Mouse (Mus musculus): ENCODE data around the gene Tmcc3. TPM values are rescaled to one million over a fixed set of nuclear protein-coding genes. Genes with fewer than 3 reads are reported as not detected.

The Tmcc3 gene
- polyA plus RNA-seq, 1 experiment from 2014 or later: 8.0 TPM

DNA sequence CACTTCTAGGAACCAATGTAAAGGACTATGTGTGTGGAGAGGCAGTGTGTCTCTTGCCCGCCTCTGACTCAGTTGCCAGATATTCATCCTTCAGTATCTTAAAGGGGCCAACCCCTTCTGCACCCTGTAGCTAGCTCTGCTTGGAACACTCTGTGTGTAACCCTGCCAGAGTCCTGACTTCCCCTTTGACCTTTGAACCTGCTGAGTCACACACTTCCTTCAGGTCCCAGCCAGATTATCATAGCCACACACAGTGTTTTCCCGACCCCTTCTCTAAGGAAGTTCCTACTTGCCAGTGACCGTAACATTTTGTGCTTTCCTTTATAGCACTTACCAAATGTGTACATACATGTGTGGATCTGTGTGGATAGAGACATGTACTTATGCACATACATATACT lies 93.7 kb downstream of the Tmcc3 start:
- H3K27me3 ChIP-seq: 0 out of 2 replicates have a peak, but pooled peaks cover 7% of the 10 kb centered on the region
- H3K27ac ChIP-seq: no peak overlapping the region
- 48% methylated on average over 3 of the region's 3 CpGs for WGBS
- no peak overlapping the region for H3K4me2 ChIP-seq
- ATAC-seq (replicated peaks; ENCODE audit: insufficient number of reproducible peaks, insufficient read depth, low FRiP score, low read depth): no peak
- no peaks in the 10 kb centered on the region for H3K9me3 ChIP-seq (replicated peaks)
- H3K36me3 ChIP-seq: no peaks in the 10 kb centered on the region
- peaks cover 6% of the 10 kb centered on the region; the same call in 1 of the 2 replicates for H3K4me1 ChIP-seq (replicated peaks)
- no peak overlapping the region for H3K4me3 ChIP-seq
- no peak overlapping the region for H3K9ac ChIP-seq

DNA sequence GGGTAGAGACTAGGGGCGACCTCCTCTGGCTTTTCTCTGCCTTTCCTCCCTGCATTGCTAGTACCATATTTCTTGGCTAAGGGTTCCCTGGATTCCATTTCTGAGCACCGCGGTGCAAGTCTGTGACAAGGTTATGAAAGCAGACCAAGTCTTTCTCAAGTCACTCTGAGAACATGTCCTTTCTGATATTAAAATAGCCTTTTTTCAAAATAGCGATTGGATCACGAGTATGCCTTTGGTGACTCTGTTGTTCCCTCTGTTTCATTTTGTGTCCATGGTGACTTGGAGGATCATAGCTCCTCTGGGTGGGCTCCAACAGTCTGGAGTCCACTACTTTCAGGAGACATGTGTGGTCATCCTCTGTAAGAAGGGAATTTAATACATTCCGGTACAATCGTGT lies 95.1 kb downstream of the Tmcc3 start:
- H3K36me3 ChIP-seq: no peaks in the 10 kb centered on the region
- H3K9me3 ChIP-seq (replicated peaks): no peaks in the 10 kb centered on the region
- whole genome bisulfite sequencing: 79% methylated on average over 7 of the region's 7 CpGs
- H3K27me3 ChIP-seq: 0 out of 2 replicates have a peak, but pooled peaks cover 7% of the 10 kb centered on the region
- no peak overlapping the region for H3K4me2 ChIP-seq
- H3K4me3 ChIP-seq: no peak overlapping the region
- H3K4me1 ChIP-seq (replicated peaks): peaks cover 9% of the 10 kb centered on the region; the same call in 1 of the 2 replicates
- no peak overlapping the region for H3K9ac ChIP-seq
- no peak overlapping the region for H3K27ac ChIP-seq
- ATAC-seq (replicated peaks; ENCODE audit: insufficient number of reproducible peaks, insufficient read depth, low FRiP score, low read depth): no peak

DNA sequence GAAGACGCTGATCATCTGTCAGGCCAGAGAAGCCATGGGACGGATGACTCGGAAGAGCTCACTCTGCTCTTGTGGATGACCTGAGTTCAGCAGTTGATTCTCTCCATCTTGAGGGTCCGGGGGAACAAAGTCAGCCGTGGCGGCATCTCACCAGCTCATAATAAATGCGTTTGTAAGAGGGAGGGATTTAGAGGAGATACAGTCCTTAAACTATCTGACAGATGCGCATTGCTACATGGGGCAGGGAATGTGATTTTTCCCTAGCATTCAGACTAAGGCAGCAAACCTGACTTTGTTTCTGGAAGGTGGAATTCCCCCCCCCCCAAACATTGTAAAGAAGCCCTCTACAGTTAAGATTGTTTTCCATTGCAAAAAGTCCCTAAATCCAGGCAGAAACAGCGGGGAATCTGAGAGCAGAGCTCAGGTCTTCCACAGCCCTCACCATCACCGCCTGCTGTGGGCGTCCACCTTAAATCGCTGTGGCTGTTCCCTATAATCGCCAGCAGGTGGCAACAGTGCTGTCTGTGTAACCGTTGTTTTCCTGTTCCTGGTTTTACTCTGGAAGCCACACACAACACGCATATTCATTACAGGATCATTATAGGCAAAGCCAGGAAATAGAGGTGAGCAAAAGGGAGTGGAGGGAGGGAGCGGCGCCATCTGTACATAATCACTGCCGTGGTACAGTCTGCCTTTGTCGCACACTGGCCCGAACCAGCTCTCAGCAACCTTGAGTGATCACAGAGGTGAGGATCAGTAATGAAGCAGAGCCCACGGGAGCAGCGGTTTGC lies 96.8 kb downstream of the Tmcc3 start:
- 17% methylated on average over 22 of the region's 22 CpGs for WGBS
- 0 out of 2 replicates have a peak, but pooled peaks cover 7% of the 10 kb centered on the region for H3K27me3 ChIP-seq
- peak overlapping the region; percentile 35; the same call in 1 of the 2 replicates for H3K27ac ChIP-seq
- H3K36me3 ChIP-seq: no peaks in the 10 kb centered on the region
- peak; percentile 74 for ATAC-seq (replicated peaks; ENCODE audit: insufficient number of reproducible peaks, insufficient read depth, low FRiP score, low read depth)
- peak overlapping the region; percentile 77 for H3K4me2 ChIP-seq
- H3K4me3 ChIP-seq: peak overlapping the region; percentile 48
- no peaks in the 10 kb centered on the region for H3K9me3 ChIP-seq (replicated peaks)
- H3K9ac ChIP-seq: peak overlapping the region; percentile 55
- peaks cover 11% of the 10 kb centered on the region; the same call in 1 of the 2 replicates for H3K4me1 ChIP-seq (replicated peaks)

DNA sequence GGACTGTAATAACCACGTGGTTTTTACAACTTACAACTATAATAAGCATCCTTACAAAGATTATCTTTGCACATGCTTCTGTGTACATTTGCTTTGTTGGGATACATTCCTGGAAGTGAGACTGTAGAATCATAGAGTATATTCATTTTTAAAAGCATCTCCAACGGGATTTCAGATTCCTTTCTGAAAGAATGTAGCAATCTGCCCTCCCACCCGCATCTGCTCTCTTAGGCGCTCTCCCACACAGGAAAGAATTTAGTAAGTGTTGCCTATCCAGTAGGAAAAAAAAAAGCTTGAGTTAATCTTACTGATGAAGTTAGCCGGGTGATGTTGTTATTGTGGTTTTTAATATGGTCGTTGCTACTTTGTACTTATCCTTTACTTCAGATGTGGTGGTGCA lies 97.9 kb downstream of the Tmcc3 start:
- H3K9me3 ChIP-seq (replicated peaks): no peaks in the 10 kb centered on the region
- peak overlapping the region; percentile 77; the same call in 1 of the 2 replicates for H3K4me2 ChIP-seq
- ATAC-seq (replicated peaks; ENCODE audit: insufficient number of reproducible peaks, insufficient read depth, low FRiP score, low read depth): no peak
- peaks cover 14% of the 10 kb centered on the region; the same call in 1 of the 2 replicates for H3K4me1 ChIP-seq (replicated peaks)
- WGBS: 60% methylated on average over 6 of the region's 6 CpGs
- H3K9ac ChIP-seq: no peak overlapping the region
- no peaks in the 10 kb centered on the region for H3K36me3 ChIP-seq
- 0 out of 2 replicates have a peak, but pooled peaks cover 7% of the 10 kb centered on the region for H3K27me3 ChIP-seq
- H3K27ac ChIP-seq: no peak overlapping the region
- H3K4me3 ChIP-seq: no peak overlapping the region

DNA sequence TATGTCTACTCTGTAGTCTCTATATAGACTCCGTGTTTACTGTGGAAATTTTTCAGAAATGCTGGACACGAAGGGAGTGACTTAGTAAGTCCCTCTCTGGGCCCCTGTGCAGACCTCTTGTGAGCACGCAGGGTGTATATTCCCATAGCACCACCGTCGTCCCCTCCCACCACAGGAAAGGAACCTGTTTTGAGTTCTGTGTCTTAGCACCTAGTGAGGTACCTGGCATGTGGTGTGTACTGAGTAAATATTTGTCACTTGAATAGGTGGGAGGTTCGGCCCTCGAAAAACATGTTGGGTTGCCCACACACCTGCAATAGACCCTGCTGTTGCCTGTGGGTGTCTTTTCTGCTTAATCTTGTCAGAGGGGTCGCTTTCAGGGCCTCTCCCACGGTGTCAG lies 99.8 kb downstream of the Tmcc3 start:
- Histone ChIP-seq H3K4me1 (replicated peaks) (peaks cover 20% of the 10 kb centered on the region; the same call in 1 of the 2 replicates), H3K4me2 (no peak overlapping the region), H3K9ac (no peak overlapping the region), H3K36me3 (no peaks in the 10 kb centered on the region), H3K4me3 (no peak overlapping the region), H3K9me3 (replicated peaks) (no peaks in the 10 kb centered on the region), H3K27me3 (0 out of 2 replicates have a peak, but pooled peaks cover 7% of the 10 kb centered on the region), H3K27ac (no peak overlapping the region)
- 78% methylated on average over 9 of the region's 9 CpGs for WGBS
- ATAC-seq (replicated peaks; ENCODE audit: insufficient number of reproducible peaks, insufficient read depth, low FRiP score, low read depth): no peak

DNA sequence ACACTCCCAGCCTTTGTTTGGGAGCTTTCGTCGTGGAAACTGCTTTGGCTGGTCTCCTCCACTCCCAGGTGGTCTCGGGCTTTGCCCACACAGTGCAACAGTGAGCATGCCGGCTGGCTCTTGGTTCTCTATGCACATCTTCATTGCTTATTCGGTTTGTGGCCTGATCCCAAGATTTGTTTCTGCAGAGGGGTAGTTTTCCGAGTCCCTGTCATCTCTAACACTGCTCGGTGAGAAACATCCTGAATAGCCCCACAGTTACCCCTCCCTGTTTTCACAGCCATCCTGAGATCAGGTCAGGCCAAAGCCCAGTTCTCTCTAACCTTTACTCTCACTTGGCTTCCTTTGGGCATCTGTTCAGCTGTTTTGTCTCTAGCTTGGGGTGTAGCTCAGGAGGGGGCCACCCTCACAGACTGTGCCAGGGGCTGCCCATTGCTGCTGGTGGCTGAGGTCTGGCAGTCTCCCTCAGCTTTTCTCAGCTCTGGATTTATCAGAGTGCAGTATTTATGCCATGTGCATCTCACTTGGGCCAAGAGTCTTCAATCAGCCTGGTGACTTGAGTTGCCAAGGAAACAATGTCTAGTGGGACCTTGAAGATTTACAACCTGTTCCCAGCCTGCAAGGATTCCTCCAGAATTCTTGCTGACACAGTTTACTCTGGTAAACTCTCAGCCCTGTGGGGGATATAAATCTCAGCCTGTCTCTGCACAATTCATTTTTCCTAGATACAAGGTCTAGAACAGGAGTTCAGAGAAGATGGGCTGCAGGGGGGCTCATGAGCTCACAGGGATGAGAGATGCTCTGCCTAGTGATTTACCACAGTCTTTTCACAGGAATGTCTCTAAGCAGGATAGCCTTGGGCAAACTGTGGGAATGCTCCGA lies 102.3 kb downstream of the Tmcc3 start:
- H3K9ac ChIP-seq: no peak overlapping the region
- peaks cover 19% of the 10 kb centered on the region; the same call in 1 of the 2 replicates for H3K4me1 ChIP-seq (replicated peaks)
- no peak overlapping the region for H3K4me2 ChIP-seq
- H3K4me3 ChIP-seq: no peak overlapping the region
- 52% methylated on average over 8 of the region's 8 CpGs for WGBS
- no peak overlapping the region for H3K27ac ChIP-seq
- ATAC-seq (replicated peaks; ENCODE audit: insufficient number of reproducible peaks, insufficient read depth, low FRiP score, low read depth): no peak
- H3K36me3 ChIP-seq: no peaks in the 10 kb centered on the region
- no peaks in the 10 kb centered on the region for H3K9me3 ChIP-seq (replicated peaks)
- no peaks in the 10 kb centered on the region for H3K27me3 ChIP-seq

DNA sequence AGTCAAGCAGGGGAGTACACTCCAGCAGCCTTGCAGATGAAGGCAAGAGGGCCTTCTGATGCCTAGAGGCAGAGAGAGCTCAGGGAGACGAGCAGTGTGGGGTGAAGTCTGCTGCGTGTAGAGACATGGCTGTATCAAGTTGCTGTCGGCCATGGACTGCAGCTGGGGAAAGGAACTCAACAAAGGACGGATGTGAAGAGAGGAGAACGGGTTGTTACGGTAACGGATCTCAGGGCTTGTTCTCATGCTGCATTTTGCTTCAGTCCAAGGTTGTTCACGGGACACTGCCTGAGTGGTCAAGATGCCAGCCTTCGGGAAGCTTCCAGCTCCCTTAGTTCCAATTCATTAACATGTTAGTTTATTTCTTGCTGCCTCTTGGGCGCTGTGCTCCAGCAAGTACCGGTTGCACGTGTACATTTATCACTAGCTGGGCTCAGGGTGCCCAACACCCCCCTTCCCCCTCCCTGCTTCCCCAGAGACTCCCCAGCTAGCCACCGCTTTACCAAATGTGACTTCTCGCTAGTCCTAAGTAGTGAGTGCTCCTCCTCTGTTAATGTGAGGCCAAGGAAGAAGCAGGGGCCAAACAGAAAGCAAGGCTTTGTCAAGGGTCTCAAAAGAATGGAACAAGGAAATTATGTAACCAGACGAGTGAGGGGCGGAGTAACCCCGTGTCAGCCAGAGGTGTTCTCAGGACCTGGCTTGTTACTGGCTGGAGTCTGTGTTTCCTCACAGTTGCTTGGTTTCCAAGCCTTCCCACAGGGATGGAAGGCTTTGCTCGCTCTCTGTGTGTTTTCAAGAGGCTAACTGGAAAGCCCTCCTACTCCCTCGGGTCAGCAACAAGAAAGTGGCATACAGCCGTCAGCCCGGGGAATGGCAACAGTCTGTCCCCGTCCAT lies 104.4 kb downstream of the Tmcc3 start:
- no peak overlapping the region for H3K4me3 ChIP-seq
- H3K4me2 ChIP-seq: peak overlapping the region; percentile 34
- H3K4me1 ChIP-seq (replicated peaks): peaks cover 12% of the 10 kb centered on the region; the same call in 1 of the 2 replicates
- H3K9ac ChIP-seq: no peak overlapping the region
- no peaks in the 10 kb centered on the region for H3K36me3 ChIP-seq
- no peaks in the 10 kb centered on the region for H3K27me3 ChIP-seq
- no peak overlapping the region for H3K27ac ChIP-seq
- 48% methylated on average over 22 of the region's 22 CpGs for WGBS
- ATAC-seq (replicated peaks; ENCODE audit: insufficient number of reproducible peaks, insufficient read depth, low FRiP score, low read depth): no peak
- H3K9me3 ChIP-seq (replicated peaks): no peaks in the 10 kb centered on the region

DNA sequence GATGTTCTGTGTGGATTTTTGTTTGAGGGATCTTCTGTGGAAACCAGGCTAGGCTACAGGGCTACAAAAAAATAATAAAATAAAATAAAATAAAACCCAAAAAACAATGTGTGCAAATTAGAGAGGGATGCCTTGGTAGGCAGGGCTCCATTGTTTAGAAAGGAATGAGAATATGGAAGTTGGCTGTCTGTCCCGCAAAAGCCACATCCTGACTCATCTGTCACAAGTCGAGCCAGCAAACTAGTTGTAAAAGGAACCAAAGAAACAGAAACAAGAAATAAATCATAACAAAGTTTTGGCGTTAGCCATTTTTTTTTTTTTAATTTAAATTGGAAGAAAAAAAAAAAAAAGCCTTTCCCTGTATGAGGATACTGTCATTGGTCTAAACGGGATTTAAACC lies 105.9 kb downstream of the Tmcc3 start:
- WGBS: 67% methylated on average over 4 of the region's 4 CpGs

DNA sequence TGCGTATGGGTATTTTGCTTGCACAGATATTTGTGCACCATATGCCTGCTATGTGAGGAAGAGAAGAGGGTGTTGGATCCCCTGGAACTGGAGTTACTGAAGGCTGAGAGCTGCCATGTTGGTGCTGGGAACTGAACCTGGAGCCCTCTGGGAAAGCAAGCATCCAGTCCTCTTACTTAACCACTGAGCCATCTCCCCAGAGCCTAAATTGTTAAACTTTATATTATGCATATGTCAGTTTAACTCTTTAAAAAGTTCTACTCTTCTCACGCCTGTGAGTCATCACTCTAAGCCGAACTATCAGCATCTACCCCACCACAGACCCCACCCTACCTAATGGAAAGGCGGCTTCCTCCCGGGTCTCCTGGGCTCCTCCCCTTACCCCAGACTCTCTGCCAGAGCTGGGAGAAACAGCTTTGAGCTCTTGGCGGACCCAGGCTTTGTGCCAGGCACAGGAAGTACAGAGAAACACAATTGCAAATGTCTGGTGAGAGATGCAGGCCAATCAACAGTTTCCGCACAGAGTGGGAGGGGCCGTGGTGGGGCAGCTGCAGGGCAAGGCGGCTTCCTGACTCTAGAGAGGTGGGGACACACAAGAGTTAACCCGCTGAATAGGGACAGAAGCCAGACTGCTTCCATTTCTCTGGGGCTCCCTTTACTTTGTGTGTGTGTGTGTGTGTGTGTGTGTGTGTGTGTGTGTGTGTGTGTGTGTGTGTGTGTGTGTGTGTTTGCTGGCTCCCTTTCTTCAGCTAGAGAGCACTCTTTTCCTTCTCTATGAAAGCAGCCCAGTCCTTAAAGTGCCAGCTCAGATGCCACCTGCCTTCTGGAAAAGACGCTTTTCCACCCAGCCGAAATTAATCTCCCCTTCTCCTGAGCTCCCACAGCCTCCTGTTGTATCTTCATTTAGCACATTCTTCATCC lies 114.5 kb downstream of the Tmcc3 start:
- H3K36me3 ChIP-seq: no peaks in the 10 kb centered on the region
- H3K4me2 ChIP-seq: no peak overlapping the region
- 46% methylated on average over 12 of the region's 12 CpGs for WGBS

More for the DNA sequence above, 105.9 kb downstream of the Tmcc3 start:
- H3K27me3 ChIP-seq: no peaks in the 10 kb centered on the region
- H3K4me1 ChIP-seq (replicated peaks): peaks cover 12% of the 10 kb centered on the region; the same call in 1 of the 2 replicates
- H3K9ac ChIP-seq: no peak overlapping the region
- H3K4me3 ChIP-seq: no peak overlapping the region
- no peak for ATAC-seq (replicated peaks; ENCODE audit: insufficient number of reproducible peaks, insufficient read depth, low FRiP score, low read depth)
- H3K27ac ChIP-seq: no peak overlapping the region
- H3K9me3 ChIP-seq (replicated peaks): no peaks in the 10 kb centered on the region
- no peak overlapping the region for H3K4me2 ChIP-seq
- H3K36me3 ChIP-seq: no peaks in the 10 kb centered on the region

DNA sequence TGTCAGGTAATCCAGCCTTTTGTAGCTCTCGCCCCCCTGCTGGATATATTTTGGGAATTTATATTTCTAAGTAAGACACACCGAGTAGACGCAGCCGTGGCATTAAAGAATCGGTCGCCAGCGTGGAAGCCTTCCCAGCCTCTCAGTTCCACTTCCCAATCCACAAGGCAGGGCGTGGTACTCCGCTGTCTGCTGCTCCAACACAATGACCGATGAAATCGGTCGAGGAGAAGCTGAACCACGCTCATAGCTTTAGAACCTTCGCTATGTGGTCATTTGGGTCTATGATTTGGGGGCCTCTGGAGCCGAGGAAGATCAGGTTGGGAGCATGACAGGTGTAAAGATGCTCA lies 115.1 kb downstream of the Tmcc3 start:
- H3K27ac ChIP-seq: no peak overlapping the region
- H3K27me3 ChIP-seq: no peaks in the 10 kb centered on the region
- no peak overlapping the region for H3K4me3 ChIP-seq
- no peaks in the 10 kb centered on the region for H3K36me3 ChIP-seq
- H3K9ac ChIP-seq: no peak overlapping the region
- H3K4me2 ChIP-seq: no peak overlapping the region
- H3K4me1 ChIP-seq (replicated peaks): 0 out of 2 replicates have a peak, but pooled peaks cover 3% of the 10 kb centered on the region
- ATAC-seq (replicated peaks; ENCODE audit: insufficient number of reproducible peaks, insufficient read depth, low FRiP score, low read depth): no peak
- 84% methylated on average over 15 of the region's 15 CpGs for whole genome bisulfite sequencing
- no peaks in the 10 kb centered on the region for H3K9me3 ChIP-seq (replicated peaks)

More for the DNA sequence above, 114.5 kb downstream of the Tmcc3 start:
- no peaks in the 10 kb centered on the region for H3K9me3 ChIP-seq (replicated peaks)
- H3K4me3 ChIP-seq: no peak overlapping the region
- H3K9ac ChIP-seq: no peak overlapping the region
- 0 out of 2 replicates have a peak, but pooled peaks cover 3% of the 10 kb centered on the region for H3K4me1 ChIP-seq (replicated peaks)
- H3K27ac ChIP-seq: no peak overlapping the region
- H3K27me3 ChIP-seq: no peaks in the 10 kb centered on the region
- peak; percentile 83 for ATAC-seq (replicated peaks; ENCODE audit: insufficient number of reproducible peaks, insufficient read depth, low FRiP score, low read depth)
